ENCODE assay signal across 8 mouse cellular contexts in genomic region chr14:121738431-121739403, GRCm38 (mm10). TPM values are rescaled to one million over a fixed set of nuclear protein-coding genes. Genes with fewer than 3 reads are reported as not detected.
A peak's percentile ranks its signal among the peaks of the same experiment; 100 is the strongest.
DNase-seq lines count a peak whose midpoint lies in the region; TF ChIP-seq lines count a peak whose summit lies in the region.

No protein-coding gene starts in this region.

- 14% methylated on average over 24 of the region's 24 CpGs for WGBS in thymus, adult 2 months

- 0 out of 2 replicates have a peak overlapping the region, but pooled peaks have one; percentile 5 for H3K4me3 ChIP-seq in thymus, adult 2 months (ENCODE audit: control insufficient read depth, insufficient read depth, low read length)

- no peaks in the 10 kb centered on the region for H3K27me3 ChIP-seq in thymus, adult 2 months (ENCODE audit: control insufficient read depth, insufficient read depth, low read length)

- TF ChIP-seq CTCF in thymus, adult 2 months (IDR thresholded peaks at IDR 0.05; ENCODE audit: borderline replicate concordance, control insufficient read depth, extremely low read depth, insufficient read depth, low read length, poor library complexity): no peak

- no peak overlapping the region for H3K27ac ChIP-seq in thymus, adult 2 months (ENCODE audit: control insufficient read depth, insufficient read depth, low read length)

- peak; percentile 57 for DNase-seq in cerebellum, adult 9-10 months
- no peak for DNase-seq in cerebellum, adult 9-11 months
- DNase-seq in thymus, adult 2 months: no peak
- no peak for DNase-seq in thymus, postnatal 0 days (ENCODE audit: low spot score)
- peak; percentile 23 to 49 for DNase-seq in left cerebral cortex, adult 8-10 months (ENCODE audit: low spot score in 2 of 2)
- DNase-seq in telencephalon, adult 2 months (ENCODE audit: low read depth, low spot score): peak; percentile 79
- no peak for DNase-seq in adrenal gland, adult 18-20 months (ENCODE audit: low spot score in 2 of 2)
- no peak for DNase-seq in lung, postnatal 36 days

- peaks cover 11% of the 10 kb centered on the region for H3K4me1 ChIP-seq in thymus, adult 2 months (replicated peaks; ENCODE audit: control insufficient read depth, insufficient read depth, low read length)

- no peak for TF ChIP-seq POLR2A in thymus, adult 2 months (IDR thresholded peaks at IDR 0.05; ENCODE audit: control insufficient read depth, extremely low read depth, insufficient read depth, low read length, poor library complexity)

- no peaks in the 10 kb centered on the region for H3K36me3 ChIP-seq in thymus, adult 2 months (ENCODE audit: control insufficient read depth, insufficient read depth, low read length)

RNA-seq across cellular contexts. Expression of gene Dock9, which starts 58.9 kb away (rescaled TPM):
- 12.9 and 13.2 TPM in 2 replicates for polyA plus RNA-seq in thymus, adult 2 months (2012; rRNA removed)
- 4.2 and 4.9 TPM in 2 replicates for polyA plus RNA-seq in thymus, postnatal 0 days (2015; fragmentation: Nextera tagmentation; extraction: Ambion mirVana)
- 10 to 100 TPM; 80.7 to 83.1 (median 81.8) TPM for total RNA-seq in left cerebral cortex, adult 8-10 months (2022)
- total RNA-seq in adrenal gland, adult 18-20 months (2021): 10 to 100 TPM; 19.7 to 24.3 TPM

Comparison
In these comparisons a context has a peak if more than half of its experiments do, and no peak if none do; other contexts are left out.
1. DNase-seq: peak in cerebellum, adult 9-10 months (single experiment), left cerebral cortex, adult 8-10 months (2 of 2) and telencephalon, adult 2 months (single experiment); none in cerebellum, adult 9-11 months (single experiment), thymus, adult 2 months (single experiment), thymus, postnatal 0 days (single experiment), adrenal gland, adult 18-20 months (0 of 2) and lung, postnatal 36 days (single experiment).